ENCODE assay signal across 9 mouse cellular contexts in the genomic region with DNA sequence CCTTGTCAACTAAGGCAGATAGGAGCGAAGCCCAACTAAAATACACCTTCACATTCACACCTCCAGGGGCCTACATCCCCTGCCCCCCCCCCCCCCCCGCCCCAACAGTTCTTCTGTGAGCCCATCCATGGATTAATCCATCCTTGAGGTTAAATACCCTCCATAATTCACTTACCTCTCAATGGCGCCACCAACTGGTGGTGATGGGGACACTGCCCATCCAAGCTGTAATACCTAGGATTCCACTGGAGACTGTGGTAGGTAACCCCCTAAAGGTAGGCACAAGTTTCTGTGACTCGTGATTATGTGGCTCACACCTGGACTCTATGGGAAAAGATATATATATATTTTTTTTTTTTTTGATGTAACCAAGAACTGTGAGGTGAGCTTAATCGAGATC.
DNase-seq lines count a peak whose midpoint lies in the region; ATAC-seq lines count a peak whose summit lies in the region.
"Had no signal": no experiment of that assay in that cellular context is flagged by ENCODE, and none has a peak within 500 bp of the region (broad histone marks: within the 10 kb centered on the region; RNA-seq: fewer than 3 reads in every experiment).

No protein-coding gene starts in this region.

- H3K4me3 ChIP-seq in hindbrain, embryonic 10.5 days = no peak overlapping the region
- no peak overlapping the region for H3K4me3 ChIP-seq in hindbrain, embryonic 12.5 days
- no peak overlapping the region for H3K4me3 ChIP-seq in limb, embryonic 10.5 days
- no peak overlapping the region for H3K4me3 ChIP-seq in forebrain, embryonic 12.5 days (replicated peaks)
- H3K4me3 ChIP-seq: liver, embryonic 15.5 days had no signal

- H3K9ac ChIP-seq in hindbrain, embryonic 12.5 days = no peak overlapping the region
- no peak overlapping the region for H3K9ac ChIP-seq in forebrain, embryonic 12.5 days
- H3K9ac ChIP-seq: liver, embryonic 15.5 days had no signal

- no peaks in the 10 kb centered on the region for H3K9me3 ChIP-seq in hindbrain, embryonic 10.5 days
- no peaks in the 10 kb centered on the region for H3K9me3 ChIP-seq in hindbrain, embryonic 12.5 days (replicated peaks)
- no peaks in the 10 kb centered on the region for H3K9me3 ChIP-seq in limb, embryonic 10.5 days (replicated peaks)
- H3K9me3 ChIP-seq in forebrain, embryonic 12.5 days = no peaks in the 10 kb centered on the region
- H3K9me3 ChIP-seq: liver, embryonic 15.5 days had no signal

- 43% methylated on average over 5 of the region's 5 CpGs for WGBS in hindbrain, embryonic 10.5 days
- 52% methylated on average over 4 of the region's 5 CpGs for WGBS in hindbrain, embryonic 12.5 days
- 49% methylated on average over 5 of the region's 5 CpGs for WGBS in limb, embryonic 10.5 days
- 51% methylated on average over 4 of the region's 5 CpGs for WGBS in forebrain, embryonic 12.5 days

- no peaks in the 10 kb centered on the region for H3K36me3 ChIP-seq in hindbrain, embryonic 10.5 days
- no peaks in the 10 kb centered on the region for H3K36me3 ChIP-seq in hindbrain, embryonic 12.5 days
- no peaks in the 10 kb centered on the region for H3K36me3 ChIP-seq in limb, embryonic 10.5 days
- no peaks in the 10 kb centered on the region for H3K36me3 ChIP-seq in forebrain, embryonic 12.5 days (replicated peaks)
- H3K36me3 ChIP-seq: liver, embryonic 15.5 days had no signal

- H3K27me3 ChIP-seq in hindbrain, embryonic 10.5 days (ENCODE audit: insufficient read depth, poor library complexity, severe bottlenecking) = no peaks in the 10 kb centered on the region
- H3K27me3 ChIP-seq in hindbrain, embryonic 12.5 days = no peaks in the 10 kb centered on the region
- H3K27me3 ChIP-seq in limb, embryonic 10.5 days (ENCODE audit: low read depth, poor library complexity, severe bottlenecking) = peaks cover 9% of the 10 kb centered on the region
- H3K27me3 ChIP-seq in forebrain, embryonic 12.5 days = peaks cover 6% of the 10 kb centered on the region; the same call in 1 of the 2 replicates
- H3K27me3 ChIP-seq: liver, embryonic 15.5 days had no signal

- DNase-seq in hindbrain, embryonic 10.5 days (ENCODE audit: low spot score) = peak; percentile 28
- DNase-seq in urinary bladder, postnatal 25 days (ENCODE audit: low spot score) = peak; percentile 51
- no peak for DNase-seq in urinary bladder, postnatal 4 days (ENCODE audit: low spot score in 2 of 2)
- DNase-seq in embryo, embryonic 10.5 days (ENCODE audit: low spot score) = peak; percentile 64
- peak; percentile 44 for DNase-seq in limb, embryonic 10.5 days (ENCODE audit: low spot score)
- peak; percentile 79 for DNase-seq in testis, postnatal 10 days (ENCODE audit: low spot score)

- no peak overlapping the region for H3K4me2 ChIP-seq in hindbrain, embryonic 12.5 days (replicated peaks)
- H3K4me2 ChIP-seq in forebrain, embryonic 12.5 days = no peak overlapping the region
- H3K4me2 ChIP-seq: liver, embryonic 15.5 days had no signal

- ATAC-seq in hindbrain, embryonic 12.5 days (ENCODE audit: low FRiP score) = no peak
- no peak for ATAC-seq in forebrain, embryonic 12.5 days (ENCODE audit: low FRiP score)

- H3K4me1 ChIP-seq in hindbrain, embryonic 10.5 days (replicated peaks) = peaks cover 34% of the 10 kb centered on the region
- H3K4me1 ChIP-seq in hindbrain, embryonic 12.5 days = peaks cover 23% of the 10 kb centered on the region
- H3K4me1 ChIP-seq in limb, embryonic 10.5 days = peaks cover 5% of the 10 kb centered on the region
- H3K4me1 ChIP-seq in forebrain, embryonic 12.5 days = peaks cover 15% of the 10 kb centered on the region
- H3K4me1 ChIP-seq: liver, embryonic 15.5 days had no signal

- no peak overlapping the region for H3K27ac ChIP-seq in hindbrain, embryonic 10.5 days
- H3K27ac ChIP-seq in hindbrain, embryonic 12.5 days = no peak overlapping the region
- H3K27ac ChIP-seq in limb, embryonic 10.5 days = no peak overlapping the region
- no peak overlapping the region for H3K27ac ChIP-seq in forebrain, embryonic 12.5 days
- H3K27ac ChIP-seq: liver, embryonic 15.5 days had no signal

Comparison
In these comparisons a context has a peak if more than half of its experiments do, and no peak if none do; other contexts are left out.
1. DNase-seq: peak in hindbrain, embryonic 10.5 days (single experiment), urinary bladder, postnatal 25 days (single experiment), embryo, embryonic 10.5 days (single experiment), limb, embryonic 10.5 days (single experiment) and testis, postnatal 10 days (single experiment); none in urinary bladder, postnatal 4 days (0 of 2).